Mouse (Mus musculus) thymus, postnatal 10 days (tissue): ENCODE measurements around the gene Olfr556.
A peak's percentile ranks its signal among the peaks of the same experiment; 100 is the strongest.
"Not testable (repeated sequence)": the region's sequence is repeated elsewhere in the genome, so short reads cannot be mapped to it uniquely, and the experiment has no call there.

Source experiments
- DNase-seq, 2 experiments: peaks; one replicate each; pipeline ENCODE4 v3.0.0; 2021; ENCODE audit warnings: low spot score in 2 of 2

The Olfr556 gene

DNA sequence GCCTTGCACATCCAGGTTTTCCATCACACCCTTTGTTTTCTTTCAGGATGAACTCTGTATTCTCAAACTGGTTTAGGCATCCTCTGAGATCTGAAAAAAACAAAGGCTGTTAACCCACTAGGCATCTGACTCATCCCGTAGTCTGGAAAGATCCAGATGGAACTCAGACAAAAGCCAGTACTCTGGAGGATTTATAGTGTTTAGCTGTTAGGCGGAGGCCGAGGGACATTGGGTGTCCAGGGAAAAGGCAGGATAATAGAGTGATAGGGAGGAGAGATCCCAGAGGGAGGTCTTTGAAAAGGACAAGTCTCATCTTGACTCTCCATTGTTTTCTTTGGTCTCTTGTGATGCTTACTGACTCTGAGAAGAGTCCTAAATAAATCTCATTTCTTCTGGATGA lies at the start of gene Olfr556:
TSS of gene Olfr556 (plus strand) at position 301 of the 400 bp plus-strand sequence.
- DNase-seq: no peak

DNA sequence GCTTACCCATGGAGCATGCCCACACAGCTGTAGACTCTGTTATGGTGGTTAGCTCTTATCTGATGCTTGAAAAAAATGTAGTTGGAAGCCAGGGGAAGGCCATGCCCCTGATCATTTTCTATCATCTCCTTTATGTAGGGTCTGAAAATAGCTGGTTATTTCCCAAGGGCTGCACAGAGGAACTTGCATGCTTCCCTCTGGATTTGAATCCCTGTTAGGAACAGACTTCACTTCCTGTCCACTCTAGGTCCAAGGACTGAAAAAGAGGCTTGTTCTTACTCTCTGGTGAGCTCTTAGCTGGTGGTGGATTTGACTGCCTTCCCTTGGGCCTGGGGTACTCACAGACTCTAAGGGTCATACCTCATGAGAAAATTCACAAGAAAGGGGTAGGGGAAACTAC lies 46.6 kb upstream of the Olfr556 start, which contains the start of gene Olfr553:
TSS of gene Olfr553 (minus strand) at position 101 of the 400 bp plus-strand sequence.
- DNase-seq: no peak

DNA sequence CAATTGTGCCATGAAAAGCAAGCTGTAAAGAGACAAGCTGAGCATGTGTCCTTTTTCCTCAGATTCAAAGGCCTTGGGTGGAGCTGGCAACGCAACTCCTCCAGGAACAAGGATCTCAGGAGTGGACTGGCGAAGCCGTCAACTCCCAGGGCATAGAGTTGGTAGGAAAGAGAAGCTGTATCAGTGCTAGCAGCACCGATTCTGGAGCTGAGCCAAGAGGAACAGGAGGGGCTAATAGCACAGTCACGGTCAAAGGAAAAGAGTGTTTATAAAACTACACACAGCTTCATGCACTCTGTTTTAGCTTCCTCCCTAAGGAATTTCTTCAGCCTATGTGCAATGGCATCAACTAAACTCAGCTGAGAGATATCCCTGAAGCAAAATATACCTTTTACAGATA lies 45.1 kb upstream of the Olfr556 start:
- DNase-seq: no peak

DNA sequence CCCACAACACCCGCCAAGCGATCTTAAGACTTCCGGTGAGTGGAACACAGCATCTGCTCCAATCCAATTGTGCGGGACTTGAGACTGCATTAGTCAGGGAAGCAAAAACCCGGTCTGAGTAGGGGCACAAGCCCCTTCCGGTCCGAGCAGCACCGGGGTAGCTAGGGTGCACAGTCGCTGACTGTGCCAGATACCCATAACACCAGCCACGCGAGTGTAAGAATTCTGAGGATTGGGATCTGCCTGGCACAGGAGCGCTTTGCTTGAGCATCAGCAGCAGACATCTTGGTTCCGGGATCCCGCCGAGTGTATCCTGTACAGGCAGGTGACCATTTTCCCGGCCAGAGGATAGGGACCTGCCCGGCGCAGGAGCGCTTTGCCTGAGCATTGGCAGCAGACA lies 44.3 kb upstream of the Olfr556 start:
- DNase-seq: not testable (repeated sequence)

DNA sequence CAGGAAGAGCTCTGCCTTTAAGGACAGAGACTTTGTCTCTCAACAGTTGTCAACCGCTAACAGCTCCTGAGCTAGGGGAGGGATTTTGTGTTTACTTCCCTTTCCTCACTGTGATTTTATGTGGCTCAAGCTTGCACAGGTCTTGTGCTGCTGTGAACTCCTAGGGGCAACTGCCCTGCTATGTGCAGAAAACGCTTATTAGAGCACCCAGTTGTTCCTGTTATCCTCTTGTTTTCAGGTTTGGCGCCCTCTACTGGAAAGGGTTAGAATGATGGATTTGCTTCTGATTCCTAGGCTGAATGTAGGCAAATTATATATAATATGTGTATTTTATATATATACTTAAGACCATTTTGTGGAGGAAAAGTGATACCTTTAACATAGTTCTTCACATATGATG lies 28.0 kb upstream of the Olfr556 start:
- peak in 1 of 2 experiments; percentile 67 for DNase-seq

DNA sequence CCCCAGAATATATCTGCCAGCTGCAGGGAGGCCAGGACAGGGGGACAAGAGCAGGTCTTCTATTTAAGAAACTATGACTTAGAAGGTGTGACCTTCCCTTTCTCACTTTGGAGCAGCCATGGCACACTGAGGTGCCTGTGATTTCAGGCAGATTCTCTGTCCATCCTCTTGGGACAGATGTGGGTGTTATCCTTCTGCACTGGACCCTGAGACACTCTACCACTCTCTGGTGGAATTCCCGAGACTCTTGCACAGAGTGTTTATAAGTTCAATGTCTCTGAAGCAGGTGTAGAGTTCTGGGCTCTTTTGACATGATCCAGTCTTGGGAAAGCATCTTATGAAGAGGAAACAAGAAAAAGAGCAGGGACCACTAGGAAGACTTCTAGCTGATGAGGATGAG lies 26.6 kb upstream of the Olfr556 start, which contains the start of gene Olfr554:
TSS of gene Olfr554 (plus strand) at position 301 of the 400 bp plus-strand sequence.
- no peak for DNase-seq

DNA sequence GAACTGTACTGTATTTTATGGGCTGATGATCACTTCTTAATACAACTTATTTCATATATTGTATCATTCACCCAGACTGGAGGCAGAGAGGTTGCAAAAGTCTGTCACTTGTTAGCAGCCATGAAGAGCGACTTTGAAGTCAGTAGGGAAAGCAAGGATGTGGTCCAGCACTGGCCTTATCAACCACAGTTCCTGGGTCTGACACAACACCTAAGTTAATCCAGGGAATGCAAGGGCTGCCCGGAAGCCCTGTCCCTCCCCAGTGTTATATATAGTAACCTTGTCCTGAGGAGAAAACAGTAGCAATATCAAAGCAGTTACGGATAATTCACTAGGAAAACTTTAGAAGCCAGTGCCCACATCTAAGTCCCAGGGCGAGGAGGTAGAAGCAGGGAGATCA lies 19.8 kb upstream of the Olfr556 start:
- not testable (repeated sequence) for DNase-seq

DNA sequence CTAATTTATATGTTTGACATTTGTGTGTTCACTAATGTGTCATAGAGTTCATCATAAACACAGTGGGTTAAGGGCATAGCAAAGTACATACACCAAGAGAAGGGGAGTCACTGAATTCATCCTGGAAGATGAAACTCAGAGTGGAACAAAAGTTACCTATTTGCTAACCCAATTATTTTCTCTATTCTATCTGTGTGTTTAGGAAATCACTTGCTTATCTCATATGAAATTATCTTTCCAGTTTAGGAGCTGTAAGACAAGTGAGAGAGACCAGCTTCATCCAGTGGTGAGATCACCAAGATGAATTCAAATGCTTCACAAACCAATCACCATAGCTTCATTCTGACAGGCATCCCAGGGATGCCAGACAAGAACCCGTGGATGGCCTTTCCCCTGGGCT lies 6.2 kb upstream of the Olfr556 start, which contains the start of gene Olfr555:
TSS of gene Olfr555 (plus strand) at position 301 of the 400 bp plus-strand sequence.
- no peak for DNase-seq

DNA sequence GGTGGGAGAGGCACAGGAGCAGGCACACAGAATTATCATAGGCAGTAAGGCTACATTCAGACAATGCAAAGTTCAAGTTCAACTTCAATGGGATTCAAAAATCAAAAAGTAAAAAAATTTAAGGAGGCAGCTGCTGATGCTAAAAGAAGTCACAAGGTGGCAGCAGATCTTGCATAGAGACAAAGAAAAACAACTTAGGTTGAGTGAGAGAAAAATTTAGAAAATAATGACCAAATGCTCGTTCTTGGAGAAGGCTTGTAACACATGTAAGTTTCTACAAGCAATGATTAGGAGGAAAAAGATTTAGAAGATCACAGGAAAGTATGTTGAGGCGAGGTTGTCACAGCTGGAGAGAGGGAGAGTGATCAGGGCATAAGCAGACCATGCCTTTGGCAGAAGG lies 679 bp downstream of the Olfr556 start:
- DNase-seq: no peak

DNA sequence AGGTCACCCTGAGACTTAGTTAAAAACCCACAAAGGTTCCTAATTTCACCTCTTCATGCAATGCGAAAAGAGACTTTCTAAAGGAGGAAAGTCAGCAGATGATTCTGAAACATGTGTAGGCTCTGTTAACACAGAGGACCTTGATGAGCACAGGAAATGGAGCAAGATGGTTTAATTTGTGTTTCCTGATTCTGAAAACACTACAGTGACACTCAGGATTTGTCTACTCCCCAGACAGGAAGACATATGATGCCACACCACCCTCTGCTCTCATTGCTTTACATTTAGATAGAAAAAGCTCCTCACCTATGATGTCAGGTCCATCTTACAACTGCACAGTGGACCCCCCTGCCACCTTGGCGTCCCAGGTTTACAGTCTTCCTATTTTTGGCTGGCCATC lies 11.5 kb downstream of the Olfr556 start:
- DNase-seq: no peak

DNA sequence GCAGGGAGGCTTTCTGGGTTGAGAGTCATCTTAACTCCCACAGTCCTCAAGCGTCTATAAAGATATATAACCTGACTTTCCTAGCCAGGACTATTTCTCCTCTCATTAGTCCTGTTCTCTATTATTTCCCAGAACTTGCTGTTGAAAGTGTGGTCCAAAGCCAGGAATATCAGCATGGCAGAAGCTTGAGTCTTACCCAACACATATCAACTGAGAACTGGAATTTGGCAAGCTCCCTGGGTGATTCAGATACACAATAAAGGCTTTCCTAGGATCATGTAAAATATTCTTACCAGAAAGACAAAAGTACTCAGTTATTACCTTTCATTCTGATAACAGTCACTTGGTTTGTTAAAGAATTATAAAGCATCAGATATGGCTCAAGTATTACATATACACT lies 17.2 kb downstream of the Olfr556 start:
- DNase-seq: no peak

DNA sequence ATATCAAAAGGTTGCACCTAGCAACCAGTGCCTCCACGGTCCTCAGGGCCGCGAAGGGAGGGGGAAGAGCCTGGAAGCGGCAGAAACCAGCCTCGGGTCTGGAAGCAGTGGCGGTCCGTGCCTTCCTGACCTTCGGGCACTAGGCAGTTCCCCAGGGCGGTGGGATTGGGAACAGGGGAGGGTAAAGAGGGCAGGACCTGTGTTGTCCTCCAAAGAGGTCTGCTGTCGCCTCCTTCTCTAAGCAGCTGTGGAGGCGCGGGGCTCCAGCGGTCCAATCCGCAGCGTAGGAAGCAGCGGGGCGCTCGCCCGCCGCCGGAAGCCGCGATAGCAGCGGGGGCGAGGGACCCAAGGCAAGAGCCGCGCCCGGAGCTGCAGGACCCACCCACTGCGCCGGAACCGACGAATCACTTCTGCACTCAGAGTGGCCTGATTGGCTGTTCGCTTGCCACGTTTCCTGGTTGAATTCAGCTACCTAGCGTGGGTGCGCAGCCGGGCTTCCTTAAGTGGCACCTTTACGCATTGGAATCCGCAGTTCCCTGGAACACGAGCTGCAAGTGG lies 22.3 kb downstream of the Olfr556 start, which contains the start of gene Trim68:
TSS of gene Trim68 (minus strand) at position 384 of the 558 bp plus-strand sequence.
- peak; percentile 90 to 91 for DNase-seq

DNA sequence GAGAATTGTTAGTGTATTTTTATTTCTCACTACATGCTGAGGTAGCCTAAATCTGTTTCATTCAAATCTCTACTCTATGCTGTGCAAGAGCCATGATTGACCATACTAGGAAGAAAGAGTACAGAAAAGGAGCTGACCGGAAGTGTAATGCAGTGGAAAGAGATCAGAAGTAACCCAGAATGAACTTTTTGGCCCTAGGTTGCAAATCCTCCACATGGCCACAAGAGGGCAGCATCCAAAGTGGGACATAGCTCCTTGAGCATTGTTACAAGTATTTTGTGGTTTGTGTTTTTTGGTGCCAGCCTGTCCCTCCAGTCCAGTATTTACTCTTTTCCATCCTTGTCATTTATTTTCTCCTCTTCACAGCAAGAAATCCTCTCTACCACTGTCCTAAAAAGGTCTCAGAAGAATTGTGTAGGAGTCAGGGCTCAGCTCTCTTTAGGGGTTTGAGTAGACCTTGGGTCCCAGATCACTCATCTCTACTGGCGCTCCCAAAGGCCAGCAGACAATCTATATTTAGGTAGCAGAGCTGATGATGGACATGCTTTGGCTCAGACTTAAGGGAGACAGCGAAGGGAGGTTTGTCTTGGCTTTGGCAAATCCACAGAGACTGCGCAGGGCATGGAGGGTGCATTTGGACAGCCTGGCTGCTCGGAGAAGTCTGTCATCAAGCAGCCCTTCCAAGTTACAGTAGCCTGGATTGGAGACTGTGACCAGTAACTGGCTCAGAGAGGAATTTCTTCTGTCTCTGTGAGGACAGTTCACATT lies 30.8 kb downstream of the Olfr556 start, which contains the start of gene Olfr557:
TSS of gene Olfr557 (plus strand) at position 553 of the 768 bp plus-strand sequence.
- peak in 1 of 2 experiments; percentile 35 for DNase-seq

DNA sequence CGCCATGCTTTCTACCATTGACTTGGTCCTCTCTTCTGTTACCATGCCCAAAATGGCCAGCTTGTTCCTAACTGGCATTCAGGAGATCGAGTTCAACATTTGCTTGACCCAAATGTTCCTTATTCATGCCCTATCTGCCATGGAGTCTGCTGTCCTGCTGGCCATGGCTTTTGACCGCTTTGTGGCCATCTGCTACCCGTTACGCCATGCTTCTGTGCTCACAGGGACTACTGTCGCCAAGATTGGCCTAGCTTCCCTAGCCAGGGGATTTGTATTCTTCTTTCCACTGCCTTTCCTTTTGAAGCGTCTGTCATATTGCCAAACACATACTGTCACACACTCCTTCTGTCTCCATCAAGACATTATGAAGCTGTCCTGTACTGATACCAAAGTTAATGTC lies 33.8 kb downstream of the Olfr556 start:
- DNase-seq: no peak

DNA sequence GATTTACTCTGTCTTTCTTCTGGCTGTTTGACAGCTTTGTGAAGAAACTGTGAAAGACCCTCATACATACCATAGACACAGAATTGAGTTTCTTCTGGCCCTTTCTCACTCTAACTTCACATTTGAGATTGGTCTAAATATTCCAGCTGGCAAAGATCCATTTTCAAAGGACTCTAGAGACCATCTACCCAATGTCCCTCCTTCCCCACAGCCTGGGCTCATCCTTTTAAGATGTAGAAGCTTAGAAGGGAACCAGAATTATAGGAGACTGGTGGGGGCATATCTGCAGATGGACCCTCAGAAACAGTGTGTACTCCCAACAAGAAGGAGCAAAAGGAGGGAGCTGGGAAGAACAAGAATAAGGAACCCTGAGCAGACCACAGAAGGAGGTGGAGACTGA lies 37.2 kb downstream of the Olfr556 start, which contains the start of gene Olfr558:
TSS of gene Olfr558 (plus strand) at position 301 of the 400 bp plus-strand sequence.
- no peak for DNase-seq

DNA sequence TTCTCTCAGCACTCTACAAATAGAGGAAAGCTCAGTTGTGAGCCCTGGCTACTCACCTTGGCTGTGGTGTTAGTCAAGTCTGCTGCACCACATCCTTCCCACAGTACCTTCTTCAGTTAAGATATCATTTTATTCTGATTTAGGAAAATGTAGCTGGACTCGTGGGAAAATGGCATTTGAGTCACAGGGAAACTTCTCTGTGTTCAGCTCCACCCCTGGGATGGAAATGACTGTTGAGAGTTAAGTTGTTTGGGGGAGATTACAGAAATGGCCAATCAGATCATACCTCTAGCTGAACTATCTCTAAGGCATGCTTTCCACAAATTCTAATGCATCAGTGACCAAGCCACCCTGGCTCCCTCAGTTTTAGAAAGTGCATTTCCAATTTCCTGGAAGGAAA lies 54.3 kb downstream of the Olfr556 start, which contains the start of gene Olfr33:
TSS of gene Olfr33 (minus strand) at position 101 of the 400 bp plus-strand sequence.
- DNase-seq: no peak
